Mouse (Mus musculus) ES-E14 (cell line): ENCODE measurements around the gene Ntf3.

ENCODE experiments used
- CHD2 ChIP-seq: IDR thresholded peaks from 2 replicates; pipeline ENCODE4 v1.6.1; 2014; ENCODE audit warnings: mild to moderate bottlenecking, low read depth, low read length, inconsistent platforms
- HCFC1 ChIP-seq: IDR thresholded peaks from 2 replicates; pipeline ENCODE4 v1.6.1; 2012; ENCODE audit warnings: low read length, inconsistent platforms, borderline replicate concordance; ENCODE audit not compliant: insufficient read depth
- ZC3H11A ChIP-seq: IDR thresholded peaks from 2 replicates; pipeline ENCODE4 v1.6.1; 2012; ENCODE audit warnings: low read depth, mild to moderate bottlenecking, inconsistent platforms, low read length, borderline replicate concordance

GRCm38 (mm10) chr6:126102571-126102970 is 64.1 kb downstream of the Ntf3 start:
- TF ChIP-seq ZC3H11A, result no peak
- no peak for TF ChIP-seq HCFC1
- TF ChIP-seq CHD2, result no peak
